Mouse (Mus musculus) embryo, embryonic 11.5 days (tissue): ENCODE data around the gene Prcc.
"Not testable (repeated sequence)": the region's sequence is repeated elsewhere in the genome, so short reads cannot be mapped to it uniquely, and the experiment has no call there.

Experiments
- DNase-seq: peaks from one replicate; pipeline ENCODE4 v3.0.0-alpha.2; 2012; ENCODE audit warnings: low read depth, low spot score

Gene Prcc

DNA sequence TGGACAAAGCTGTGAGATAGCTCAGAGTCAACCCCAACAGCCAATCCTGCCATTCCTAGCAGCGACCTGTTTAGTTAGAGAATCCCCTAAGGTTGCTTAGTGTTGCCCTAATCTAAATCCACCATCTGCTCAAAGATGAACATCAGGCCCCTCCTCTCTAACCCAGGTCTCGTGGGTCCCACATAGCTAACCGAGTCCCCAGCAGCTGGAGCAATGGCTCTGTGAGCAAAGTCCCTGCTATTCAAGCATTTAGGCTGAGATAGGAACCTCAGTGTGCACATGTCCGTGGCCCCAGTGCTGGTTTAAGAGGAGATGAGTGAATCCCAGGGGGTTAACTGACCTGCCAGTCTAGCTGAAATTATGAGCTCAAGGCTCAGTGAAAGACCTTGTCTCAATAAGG, 39.2 kb downstream of the Prcc start:
- no peak for DNase-seq

DNA sequence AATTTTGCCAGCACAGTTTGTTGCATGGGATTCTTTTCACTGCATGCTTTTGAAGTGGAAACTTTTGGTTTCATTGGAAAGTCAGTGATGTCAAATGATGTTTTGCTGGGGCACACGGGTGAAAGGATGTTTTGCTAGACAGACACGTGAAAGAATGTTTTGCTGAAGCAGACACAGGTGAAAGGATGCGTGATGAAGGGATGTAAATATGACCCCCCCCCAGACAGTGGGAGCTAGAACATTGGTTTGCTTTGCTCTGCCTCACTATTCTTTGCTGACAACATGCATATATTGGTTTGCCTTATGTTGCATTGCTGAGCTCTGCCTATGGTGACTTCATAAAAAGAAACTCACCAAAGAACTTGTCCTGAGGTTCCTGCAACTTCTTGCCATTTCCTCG, 40.4 kb downstream of the Prcc start:
- DNase-seq: no peak

DNA sequence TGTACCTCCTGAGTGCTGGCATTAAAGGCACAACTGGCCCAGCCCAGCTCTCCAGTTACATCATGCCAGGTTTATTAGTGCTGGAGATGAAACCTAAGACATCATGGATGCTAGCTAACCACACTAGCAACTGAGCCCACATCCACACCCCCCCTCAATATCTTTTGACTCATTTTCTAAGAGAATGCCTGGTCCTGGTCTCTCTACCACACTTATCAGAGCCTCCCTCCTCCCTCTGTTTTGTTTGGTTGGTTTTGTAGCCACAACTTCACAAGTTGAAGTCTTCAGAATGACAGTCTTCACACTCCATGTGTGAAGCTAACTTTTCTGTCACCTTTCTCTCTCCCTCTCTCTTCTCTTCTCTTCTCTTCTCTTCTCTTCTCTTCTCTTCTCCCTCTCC, 44.5 kb downstream of the Prcc start:
- DNase-seq: no peak

DNA sequence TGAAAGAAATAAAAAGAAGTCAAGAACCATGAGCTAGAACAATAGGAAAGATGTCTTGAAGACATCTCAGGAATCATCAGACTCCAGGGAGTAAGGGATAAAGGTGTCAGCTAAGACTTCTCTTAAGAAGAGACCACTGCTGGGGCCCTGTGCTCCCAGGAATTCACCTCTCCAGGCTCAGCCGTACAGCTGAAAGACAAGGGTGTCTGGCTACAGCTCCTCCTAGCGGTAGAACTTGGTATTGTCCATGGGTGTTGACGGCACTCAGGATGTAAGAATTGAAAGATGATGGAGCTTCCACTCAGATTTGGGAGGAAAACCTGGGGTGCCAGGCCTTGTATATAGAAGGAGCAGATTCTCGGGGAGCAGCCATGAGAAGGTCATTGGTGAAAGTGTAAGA, 46.8 kb downstream of the Prcc start:
- peak; percentile 62 for DNase-seq

DNA sequence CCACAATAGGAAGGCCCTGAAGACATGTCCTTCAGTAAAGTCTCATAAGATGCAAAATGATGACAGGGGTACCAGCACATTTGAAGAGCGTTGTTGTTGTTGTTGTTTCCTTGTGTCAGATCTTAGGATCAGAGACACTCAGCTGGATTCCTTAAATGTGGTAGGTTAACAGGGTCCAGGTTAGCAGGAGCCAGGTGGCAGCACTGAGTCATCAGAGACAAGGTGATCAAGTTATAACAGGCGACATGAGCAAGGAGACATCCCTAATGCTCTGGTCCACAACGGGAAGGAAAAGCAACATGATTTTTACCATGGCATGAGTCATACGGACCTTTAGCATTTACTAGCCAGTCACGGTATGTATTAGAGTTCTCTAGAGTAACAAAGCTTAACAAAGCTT, 51.9 kb downstream of the Prcc start:
- DNase-seq: no peak

DNA sequence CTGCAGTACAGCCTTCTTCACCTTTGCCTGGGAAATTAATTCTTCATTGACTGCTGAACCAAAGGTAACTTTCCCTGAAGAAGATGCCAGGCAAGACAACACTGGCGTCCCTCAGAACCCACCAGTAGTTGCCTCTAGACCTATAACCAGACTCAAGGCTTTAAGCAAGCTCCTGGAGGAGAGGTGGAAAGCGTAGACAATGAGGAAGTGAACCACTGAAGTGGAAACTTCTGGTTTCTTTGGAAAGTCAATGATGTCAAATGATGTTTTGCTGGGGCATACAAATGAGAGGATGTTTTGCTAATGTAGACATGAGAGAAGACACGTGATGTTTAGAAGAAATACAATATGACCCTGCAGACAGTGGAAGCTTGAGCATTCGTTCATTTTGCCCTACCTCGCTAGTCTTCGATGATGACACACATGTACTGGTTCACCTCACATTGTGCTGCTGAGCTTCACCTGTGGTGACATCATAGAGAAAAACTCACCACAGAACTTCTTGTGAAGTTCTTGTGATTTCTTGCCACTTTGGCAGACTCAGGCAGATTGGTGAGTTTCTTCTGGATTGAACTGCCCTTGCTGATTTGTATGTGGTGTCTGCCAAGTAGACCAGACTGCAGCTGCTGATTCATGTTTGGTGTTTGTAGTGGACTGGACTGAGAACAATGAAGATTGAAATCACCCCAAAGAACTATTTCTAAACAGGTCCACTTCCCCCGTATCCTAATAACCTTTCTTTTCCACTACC, 53.1 kb downstream of the Prcc start:
- DNase-seq: no peak

DNA sequence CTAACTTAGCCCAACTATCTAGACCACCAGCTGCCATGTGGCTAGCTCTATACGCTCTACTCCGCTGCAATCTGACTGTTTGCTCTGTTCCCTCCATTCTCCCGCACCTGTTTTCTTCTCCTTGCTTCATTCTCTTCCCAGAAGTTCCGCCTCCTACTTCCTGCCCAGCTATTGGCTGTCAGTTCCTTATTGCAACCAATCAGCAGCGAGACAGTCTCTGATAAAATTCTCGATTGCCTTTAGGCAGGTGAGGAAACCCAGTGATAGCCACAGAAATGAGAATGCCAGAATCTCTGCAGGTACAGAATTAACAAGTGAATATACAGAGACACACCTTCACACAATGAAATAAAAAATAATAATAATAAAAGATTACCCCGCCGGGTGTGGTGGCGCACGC, 56.4 kb downstream of the Prcc start:
- no peak for DNase-seq

DNA sequence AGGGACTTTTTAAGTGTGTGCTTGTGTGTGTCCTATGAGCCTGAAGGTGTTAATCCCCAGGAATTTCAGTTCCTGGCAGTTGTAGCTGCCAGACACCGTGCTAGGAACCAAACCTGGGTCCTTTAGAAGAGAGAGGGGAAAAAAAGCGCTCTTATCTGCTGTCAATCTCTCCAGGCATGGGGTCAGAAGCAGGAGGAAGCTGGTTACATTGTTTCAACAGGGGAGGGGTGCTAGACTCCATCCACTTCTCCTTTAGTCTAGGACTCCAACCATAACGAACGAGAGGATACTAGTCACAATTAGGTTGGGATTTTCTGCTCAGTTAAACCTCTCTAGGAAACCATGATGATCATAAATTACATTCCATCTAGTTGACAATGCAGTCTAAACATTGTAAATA, 57.0 kb downstream of the Prcc start:
- no peak for DNase-seq

DNA sequence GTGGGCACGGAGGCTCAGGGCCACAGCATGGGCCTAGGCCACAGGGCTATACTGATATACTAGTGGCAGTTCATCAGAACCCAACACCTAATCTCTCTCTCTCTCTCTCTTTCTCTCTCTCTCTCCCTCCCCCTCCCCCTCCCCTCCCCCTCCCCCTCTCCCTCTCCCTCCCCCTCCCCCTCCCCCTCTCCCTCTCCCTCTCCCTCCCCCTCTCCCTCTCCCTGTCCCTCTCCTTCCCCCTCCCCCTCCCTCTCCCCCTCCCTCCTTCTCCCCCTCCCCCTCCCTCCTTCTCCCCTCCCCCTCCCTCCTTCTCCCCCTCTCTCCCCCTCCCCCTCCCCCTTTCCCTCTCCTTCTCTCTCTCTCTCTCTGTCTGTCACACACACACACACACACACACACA, 61.2 kb downstream of the Prcc start, which contains the start of gene Pear1:
Pear1 (minus strand) TSS at position 101 of the 400 bp plus-strand sequence.
- DNase-seq: not testable (repeated sequence)

DNA sequence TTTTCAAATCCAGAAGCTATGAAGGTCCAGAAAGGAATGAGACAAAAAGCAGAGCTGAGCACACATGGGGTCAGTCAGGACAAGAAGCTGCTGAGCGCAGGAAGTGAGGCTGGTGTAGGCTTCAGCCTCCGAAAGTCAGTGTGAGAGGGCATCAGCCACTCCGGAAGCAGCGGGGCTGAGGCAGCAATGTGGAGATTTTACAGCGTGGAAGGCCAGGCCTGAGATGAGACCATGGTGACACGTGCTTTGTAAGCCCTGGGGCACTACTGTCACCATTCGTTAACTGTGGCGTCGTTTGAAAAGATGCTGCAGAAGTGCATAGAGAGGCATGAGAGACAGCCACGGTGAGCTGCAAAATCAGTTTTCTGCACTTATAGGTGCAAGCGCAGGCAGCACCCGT, 67.2 kb downstream of the Prcc start:
- no peak for DNase-seq

DNA sequence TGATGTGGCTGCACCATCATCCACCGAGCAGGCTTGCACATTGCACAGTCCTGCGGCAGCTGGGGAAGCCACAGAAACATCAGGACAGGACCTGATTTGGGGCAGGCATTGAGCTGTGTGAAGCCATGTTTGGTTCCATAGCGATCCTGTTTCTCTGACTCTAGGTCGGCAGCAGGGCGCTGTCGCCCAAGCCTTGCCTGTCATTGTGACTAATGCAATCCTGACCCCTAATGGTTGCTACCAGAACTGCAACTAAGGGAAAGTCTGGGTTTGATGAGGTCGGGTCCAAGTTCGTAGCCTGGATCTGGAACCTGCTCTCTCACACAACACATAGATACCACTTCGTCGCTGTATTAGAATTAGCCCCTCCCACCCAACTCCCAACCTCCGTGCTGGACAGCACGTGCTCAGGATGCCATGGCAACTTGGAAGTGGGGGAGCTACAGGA, 68.7 kb downstream of the Prcc start:
- DNase-seq: peak; percentile 74

DNA sequence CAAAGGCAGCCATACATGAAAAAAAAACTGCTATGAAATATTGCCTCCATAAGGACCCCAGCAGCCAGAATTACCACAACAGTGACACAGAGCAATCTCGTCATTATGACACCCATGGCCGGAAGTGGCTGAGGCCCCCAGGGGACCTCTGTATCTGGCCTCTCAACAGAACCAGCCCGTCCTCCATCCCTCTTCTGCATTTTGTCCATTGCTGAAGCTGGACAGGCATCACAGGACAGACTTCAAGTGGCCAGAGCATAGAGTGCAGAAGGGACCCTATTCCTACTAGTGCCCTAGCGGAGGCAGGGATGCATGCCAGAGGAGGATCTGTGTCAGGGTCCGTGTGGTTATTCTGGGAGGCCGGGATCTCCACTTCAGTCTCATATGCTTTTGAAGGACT, 69.2 kb downstream of the Prcc start:
- no peak for DNase-seq

DNA sequence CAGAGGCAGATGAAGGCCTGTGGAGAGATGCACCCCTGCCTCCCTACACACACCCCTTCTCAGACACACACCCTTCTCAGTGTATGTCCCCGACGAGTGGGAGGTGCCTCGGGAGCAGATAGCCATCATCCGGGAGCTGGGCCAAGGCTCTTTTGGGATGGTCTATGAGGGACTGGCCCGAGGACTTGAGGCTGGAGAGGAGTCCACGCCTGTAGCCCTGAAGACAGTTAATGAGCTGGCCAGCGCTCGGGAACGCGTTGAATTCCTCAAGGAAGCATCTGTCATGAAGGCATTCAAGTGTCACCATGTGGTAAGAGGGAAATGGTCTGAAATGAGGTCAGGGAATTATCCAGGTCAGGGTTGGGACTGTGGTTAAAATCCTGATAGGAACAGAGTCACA, 72.5 kb downstream of the Prcc start:
- DNase-seq: no peak

DNA sequence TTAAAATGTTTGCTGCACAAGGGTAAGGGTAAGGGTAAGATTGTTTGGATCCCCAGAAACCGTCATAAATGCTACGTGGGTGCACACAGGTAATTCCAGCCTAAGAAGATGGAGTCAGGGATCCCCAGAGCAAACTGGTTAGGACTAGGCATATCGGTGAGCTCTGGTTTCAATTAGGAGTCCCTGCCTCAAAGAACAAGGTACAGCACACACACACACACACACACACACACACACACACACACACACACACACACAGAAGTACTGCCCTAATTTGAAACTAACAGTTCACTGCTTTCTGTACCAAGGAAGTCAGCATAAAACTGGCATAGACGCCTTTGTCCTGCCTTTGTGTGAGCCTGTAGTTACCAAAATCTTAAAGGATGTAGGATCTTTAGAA, 73.0 kb downstream of the Prcc start:
- no peak for DNase-seq

DNA sequence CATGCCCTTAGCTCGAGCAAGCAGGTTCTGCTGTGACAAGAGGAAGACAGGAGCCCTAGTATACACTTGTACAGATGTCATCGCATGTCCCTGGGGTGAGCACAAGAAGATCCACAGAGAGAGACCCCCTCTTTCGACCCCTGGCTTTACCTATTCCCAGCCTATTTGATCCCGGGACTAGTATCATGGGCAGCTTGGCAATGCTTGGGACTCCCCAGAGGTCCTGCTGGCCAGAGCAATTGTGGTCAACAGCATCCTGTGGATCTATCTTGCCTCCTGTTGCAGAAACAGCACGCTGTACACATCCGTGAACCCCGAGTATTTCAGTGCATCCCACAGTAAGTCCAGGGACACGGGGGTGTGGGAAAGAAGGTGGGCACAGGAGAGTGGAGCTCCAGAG, 74.1 kb downstream of the Prcc start:
- no peak for DNase-seq

DNA sequence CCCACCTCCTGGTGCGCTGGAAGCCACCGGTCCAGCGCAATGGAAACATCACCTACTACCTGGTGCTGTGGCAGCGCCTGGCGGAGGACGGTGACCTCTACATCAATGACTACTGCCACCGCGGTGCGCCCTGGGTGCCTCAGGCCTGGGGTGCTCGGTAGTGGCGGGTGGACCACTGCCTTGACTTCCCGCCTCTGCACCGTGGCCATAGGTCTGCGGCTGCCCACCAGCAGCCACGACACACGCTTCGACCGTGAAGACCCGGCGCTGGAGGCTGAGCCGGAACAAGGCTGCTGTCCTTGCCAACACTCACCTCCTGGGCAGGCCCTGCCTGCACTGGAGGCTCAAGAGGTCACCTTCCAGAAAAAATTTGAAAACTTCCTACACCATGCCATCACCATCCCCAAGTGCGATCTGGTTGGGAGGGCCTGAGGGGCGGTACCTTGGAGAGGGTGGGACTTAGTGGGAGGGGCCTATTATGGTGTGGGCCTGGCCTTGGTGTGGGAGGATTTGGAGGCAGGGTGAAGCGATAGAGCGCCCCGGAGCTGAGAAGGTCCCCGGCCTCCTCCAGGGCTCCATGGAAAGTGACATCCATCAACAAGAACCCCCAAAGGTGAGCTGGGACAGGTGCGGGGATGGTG, 76.0 kb downstream of the Prcc start:
- DNase-seq: no peak
